Mouse (Mus musculus): ENCODE data around the gene Prkce.

Gene Prkce

DNA sequence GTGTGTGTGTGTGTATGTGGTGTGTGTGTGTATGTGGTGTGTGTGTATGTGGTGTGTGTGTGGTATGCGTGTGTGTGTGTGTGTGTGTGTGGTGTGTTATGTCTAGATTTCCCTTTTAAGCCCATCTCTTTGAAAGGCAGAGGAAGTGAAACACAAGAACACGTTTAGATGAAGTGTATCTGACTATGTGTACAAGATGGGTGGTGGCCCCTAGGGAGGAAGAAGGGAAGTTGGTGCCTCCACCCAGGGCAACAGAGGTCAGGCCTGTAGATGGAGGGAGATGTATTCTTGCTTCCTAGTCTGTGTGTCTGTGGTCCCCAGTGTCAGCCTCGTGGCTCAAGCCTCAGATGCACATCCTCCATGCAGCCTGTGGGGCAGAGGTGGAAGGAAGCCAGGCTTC is 169.5 kb downstream of the Prkce start:
- DNase-seq, result peak; percentile 54 to 76

DNA sequence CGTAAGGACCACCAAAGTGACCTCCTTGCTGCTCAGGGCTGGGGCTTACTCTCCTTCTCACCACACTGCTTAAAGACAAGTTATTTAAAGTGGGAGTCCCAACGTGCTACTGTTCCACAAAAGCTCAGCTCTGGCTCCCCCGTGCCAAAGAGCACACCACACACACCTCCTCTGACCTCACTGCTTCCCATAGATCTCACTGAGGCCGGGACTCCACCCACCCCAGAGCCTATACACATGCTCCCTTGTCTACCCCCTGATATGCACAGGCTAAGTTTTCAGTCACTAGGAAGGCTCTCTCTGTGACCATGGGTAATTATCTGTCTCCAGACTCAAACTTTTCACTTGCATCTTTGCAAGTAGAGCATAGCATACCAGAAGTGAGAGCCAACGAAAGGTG is 170.7 kb downstream of the Prkce start:
- DNase-seq, result no peak

DNA sequence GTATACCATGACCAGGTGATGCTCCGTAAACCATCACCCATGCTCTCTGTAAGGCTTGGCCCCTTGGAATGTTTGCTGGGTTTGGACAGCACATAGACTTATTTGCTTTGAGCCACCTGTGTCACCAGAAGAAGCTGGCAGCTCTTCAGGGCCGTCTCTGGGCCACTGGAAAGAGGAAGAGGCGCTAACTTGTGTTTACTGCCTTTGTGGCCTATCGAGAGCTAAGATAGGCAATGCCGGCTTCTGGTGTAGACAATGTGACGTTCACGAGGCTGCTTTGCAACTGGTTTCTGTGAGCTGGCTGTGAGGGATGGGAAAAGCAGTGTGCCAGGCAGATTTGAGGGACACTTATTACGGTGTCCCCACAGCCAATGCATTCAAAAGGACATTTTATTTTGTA is 176.4 kb downstream of the Prkce start:
- DNase-seq, result peak in 1 of 2 experiments; percentile 29

DNA sequence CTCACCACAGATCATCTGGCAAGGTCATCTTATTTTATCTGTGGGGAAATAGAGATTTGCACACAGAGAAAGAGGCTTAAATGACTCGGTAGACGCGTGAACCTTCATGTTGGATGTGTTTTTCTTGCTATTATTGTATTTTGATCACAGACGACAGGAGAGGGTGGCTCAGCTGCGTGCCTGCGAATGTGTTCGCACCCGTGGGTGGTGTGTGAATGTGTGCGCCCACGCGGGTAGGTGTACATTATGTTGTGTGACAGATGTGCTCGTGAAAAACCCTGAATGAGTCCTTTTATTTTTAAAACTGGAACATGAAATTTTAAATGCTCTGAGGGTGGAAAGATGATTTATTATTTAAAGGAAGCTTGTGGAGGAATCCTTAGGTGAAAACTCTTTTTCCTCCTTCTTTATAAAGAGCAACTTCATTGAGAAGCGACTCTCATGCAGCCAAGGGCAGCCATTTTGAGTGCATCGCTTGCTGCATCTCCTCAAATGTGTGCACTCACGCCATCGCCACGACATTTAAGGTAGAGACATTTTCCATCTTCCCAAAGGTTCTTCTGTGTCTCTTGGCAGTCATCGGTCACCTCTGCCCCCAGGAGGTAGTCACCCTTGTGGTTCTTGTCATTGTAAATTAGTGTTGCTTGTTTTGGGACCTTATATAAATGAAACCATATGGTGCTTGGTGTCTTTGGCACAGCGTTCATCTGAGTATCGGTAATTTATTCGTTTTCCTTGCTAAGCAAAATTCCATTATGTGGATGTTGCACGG is 177.8 kb downstream of the Prkce start:
- DNase-seq, result no peak

DNA sequence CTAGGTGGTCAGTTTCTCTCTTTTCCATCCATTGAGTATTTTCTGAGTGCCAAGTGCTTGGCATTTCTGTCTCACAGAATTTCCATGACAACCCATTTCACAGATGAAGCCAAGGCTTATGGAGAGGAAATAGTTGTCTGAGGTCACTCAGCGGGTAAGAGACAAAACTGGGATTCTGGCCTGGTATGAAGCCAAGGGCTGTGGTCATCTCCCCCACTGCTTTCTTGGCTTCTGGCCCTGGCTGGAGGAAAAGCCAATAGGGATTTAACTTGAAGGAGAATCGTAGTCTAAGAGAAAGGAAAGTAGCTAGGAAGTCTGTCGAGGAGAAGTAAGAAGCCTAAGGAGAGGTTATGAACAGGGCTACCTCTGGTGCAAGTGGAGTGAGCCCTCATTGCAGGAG is 182.7 kb downstream of the Prkce start:
- peak; percentile 81 to 84 for DNase-seq

DNA sequence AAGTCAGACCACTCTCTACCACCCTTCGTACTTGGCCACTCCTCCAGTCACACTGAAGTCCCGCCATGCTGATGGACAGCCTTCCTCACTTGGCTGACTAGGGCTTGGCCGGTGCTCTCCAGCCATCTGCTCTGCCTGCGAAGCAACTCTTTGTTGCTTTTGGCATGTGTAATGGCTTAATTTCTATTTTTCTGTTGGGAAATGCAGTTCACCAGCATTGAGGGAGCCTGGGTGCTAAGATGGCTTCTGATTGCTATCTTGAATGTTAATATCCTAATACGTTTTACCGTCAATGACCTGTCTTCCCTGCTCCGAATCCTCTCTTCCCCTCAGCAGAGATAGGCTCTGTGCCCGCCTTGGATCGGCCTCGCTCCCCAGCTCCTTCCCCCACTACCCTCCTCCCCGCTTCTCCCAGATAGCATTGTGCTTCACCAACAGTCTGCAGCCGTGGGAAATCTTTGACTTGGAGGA is 183.2 kb downstream of the Prkce start:
- peak; percentile 41 to 69 for DNase-seq

DNA sequence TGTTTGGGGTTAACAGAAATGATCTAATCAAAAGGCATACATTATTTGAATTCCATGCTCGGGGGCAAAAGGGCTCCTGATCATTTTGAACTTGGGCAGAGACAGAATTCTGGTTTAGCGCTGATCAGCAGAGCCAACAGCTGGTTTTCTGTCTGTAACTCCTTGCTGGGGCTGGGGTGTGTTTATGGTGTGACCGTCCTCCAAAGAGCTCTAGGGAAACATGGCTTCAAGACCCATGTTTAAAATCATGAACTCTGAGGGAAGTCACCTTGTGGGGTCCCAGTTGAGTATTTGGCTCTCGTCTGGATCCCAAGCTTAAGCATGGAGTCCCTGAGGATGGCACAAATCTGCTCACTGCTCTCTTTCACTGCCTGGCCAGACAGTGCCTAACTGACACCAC is 183.7 kb downstream of the Prkce start:
- peak in 1 of 2 experiments; percentile 31 for DNase-seq

DNA sequence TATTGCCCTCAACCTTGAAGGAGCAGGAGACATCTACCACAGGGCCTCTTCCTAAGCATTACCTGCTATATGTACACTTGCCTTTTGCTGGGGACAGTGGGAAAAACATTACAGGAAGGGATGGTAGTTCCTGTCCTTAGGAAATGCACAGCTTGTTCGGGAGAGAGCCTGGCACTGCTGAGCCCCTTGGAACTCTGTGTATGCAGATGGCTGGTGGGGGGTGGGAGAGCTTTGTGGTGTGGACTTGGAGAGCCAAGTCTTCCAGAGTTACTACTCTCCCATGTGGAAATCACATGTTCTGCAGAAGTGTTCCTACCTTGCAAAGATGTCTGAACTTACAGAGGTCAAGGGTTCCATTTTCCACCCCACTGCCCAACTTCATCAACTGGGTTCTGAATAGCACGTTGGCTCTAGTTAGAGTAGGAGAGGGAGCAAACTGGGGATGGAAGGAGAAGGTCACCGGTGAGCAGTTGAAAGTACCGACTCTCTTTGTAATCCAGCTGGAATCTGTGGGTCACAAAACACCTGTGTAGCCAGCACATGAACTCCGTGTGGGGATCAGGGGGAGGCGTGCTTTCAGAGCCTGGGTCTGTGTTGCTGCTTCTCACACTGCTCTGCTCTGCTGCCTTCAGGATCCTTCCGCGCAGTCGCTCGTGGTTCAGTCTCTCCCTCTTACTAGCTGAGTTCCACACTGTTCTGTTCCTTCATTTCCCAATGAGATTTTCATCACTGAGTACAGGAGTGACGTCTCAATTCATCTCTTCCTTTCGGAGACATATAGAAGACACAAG is 184.9 kb downstream of the Prkce start:
- peak in 1 of 2 experiments; percentile 18 for DNase-seq

DNA sequence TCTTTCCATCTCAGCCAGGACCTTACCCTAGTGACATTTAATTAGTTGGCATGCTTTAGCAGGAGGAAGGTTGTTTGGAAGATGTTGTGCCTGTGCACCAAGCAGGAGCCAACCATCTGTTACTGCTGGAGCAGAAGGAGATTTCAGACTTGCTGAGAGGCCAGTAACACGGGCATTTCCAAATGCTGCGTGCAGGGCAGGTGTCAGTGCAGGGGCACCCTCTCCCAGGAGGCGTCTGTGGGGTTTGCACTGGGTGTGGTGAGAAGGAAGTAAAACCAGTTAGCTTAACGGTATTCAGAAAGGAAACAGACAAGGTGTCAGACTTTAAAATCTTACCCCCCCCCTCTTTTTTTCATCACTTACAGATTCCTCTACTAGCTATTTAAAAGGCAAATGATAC is 186.1 kb downstream of the Prkce start:
- DNase-seq, result peak in 1 of 2 experiments; percentile 55

DNA sequence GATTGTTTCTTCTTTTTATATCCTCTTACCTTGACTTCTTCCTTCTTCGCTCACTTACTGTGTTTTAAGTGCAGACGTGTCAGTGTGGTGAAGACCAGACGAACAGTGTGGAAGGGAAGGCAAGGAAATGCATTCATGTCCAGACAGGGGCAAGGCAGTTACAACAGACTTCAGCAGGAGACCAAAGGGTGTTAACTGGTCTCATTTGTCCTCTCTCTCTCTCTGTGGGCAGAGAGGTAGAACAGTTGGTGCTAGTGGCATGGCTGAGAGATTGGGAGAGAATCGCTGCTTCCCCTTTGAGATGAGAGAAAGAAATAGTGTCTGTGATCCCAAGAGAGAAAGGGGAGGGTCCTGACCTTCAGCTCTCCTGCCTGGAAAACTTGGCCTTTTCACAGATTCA is 186.5 kb downstream of the Prkce start:
- DNase-seq, result no peak

DNA sequence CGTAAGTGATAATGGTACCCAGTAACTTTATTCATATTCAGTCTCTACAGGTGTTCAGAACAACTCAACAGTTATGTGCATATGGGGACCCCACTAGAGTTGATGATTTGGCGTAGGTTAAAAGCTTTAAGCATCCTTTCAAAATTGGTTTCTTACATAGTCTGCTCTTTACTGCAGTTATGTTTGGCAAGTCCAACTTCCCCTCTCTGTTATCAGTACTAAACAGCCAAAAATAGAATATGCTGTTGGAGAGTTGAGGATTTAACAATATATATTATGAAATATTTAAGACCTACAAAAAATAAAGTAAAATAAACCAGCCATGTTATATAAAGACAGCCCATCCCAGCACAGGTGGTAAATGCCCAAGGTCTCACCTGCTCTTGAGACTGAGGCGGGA is 187.3 kb downstream of the Prkce start:
- DNase-seq, result no peak

DNA sequence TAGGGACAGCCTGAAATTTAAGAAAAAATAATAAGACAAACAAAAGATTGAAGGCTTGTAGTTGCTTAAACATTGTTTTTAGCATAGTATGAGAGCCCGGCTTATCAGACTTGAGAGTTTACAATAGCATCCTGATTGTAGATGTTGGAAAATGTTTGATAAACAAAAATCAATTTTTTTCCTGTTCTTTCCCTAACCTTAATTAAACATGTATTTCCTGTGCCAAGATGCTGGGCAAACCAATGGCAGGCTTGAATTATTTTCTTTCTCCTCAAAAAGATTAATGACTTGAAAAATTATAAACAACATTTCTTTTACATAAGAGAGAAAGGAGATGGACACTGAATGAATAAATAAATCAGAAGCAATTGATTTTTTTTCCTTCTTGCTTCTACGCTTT is 187.7 kb downstream of the Prkce start:
- no peak for DNase-seq

DNA sequence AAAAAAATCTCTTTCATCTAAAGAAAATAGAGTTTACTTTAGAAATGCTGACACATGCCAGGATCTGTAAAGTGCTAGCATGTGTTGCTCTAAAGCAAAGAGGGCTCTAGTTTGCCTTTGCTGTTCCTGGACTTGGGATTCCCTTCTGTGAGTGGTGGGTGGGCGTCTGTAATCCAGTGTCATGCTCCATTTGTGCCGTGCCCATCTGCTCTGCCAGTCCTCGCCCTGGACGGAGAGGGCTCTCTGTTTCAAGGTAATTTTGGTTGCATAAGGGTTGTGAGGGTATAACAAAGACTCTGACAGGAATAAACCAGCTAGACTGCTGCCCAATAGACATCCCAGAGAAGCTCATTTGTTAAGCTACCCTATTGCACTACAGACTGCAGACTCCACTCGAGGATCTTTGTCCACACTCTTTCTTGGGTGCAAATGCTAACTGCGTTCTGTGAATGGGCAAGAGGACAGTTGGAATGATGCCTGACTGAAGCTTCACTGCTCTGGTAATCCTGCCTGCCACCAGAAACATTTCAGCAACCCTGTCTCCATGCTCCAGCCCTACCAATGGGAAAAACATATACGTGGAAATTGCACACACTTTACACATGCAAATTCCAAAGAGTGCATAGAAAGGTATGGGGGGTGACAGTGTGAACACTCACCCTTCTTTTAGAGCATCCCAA is 188.3 kb downstream of the Prkce start:
- DNase-seq, result peak in 1 of 2 experiments; percentile 13

DNA sequence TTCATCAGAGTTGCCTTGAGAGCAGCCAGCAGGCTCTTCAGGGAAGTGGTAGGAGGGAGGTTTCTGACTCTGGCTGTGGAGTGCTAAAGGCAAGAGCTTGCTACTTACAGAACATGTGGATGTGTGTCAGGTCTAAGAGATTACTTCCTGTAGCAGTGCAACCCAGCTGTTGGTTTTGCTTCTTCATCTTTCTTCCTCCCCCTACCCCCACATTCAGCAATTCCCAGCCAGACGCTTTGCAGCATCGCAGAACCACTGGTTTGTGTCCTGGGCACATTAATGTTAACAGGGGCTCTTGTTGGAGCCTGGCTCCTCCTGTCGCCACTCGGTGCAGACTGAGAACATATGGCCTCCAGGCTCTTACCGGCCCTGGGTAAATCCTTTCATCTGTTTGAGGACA is 190.8 kb downstream of the Prkce start:
- peak in 1 of 2 experiments; percentile 14 for DNase-seq

DNA sequence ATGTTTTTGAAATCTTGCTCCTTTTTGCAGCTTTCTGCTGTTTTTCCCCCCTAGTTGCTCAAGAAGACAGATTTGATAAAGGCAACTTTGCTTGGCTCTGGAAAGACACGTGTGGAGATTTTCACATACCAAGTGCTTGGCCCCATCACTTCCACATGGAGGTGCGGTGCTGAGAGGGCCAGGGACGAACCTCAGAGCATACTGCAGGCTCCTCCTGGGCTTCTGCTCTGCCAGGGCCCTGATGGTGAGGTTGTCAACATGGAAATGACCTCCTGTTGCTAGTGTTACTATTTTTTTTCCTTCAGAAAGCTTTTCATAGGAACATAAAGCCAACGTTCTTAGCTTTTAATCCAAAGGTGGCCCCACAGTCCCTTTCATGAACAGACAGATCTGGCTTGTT is 191.3 kb downstream of the Prkce start:
- DNase-seq, result peak in 1 of 2 experiments; percentile 13

DNA sequence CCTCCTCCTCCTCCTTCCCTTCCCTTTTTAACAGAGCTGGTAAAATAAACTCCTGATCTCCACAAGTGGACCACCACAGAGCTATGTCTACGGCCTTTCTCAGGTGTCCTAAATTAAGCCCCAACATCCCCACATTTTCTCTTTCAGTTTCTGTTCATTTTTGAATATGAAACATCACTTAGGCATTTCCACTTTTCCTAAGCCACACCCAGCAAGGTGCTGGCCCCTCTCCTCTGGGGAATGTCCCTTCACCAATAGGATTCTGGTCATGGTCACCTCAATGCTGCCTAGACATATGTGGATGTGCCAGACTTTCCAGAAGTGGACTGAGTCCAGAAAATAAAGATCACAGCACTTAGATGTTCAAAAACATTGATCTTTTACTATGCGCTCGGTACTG is 193.3 kb downstream of the Prkce start:
- no peak for DNase-seq

DNA sequence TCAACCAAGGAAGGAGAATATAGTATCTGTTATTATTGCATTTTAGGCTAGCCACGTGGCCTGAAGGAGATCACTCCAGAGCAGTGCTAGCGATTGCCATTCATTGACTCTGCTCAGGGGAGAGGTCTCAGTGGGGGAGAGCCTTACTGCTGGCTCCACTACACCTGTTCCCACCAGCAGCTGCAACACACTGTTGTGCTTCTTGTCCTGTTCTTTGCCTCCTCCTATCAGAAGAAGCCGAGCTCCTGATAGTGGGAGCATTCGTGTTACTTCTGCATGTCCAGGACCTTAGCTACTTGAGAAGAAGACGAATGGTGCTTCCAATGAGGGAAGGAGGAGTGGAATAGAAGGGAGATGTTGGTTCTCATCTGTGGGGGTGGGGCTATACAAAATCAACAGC is 195.8 kb downstream of the Prkce start:
- no peak for DNase-seq

DNA sequence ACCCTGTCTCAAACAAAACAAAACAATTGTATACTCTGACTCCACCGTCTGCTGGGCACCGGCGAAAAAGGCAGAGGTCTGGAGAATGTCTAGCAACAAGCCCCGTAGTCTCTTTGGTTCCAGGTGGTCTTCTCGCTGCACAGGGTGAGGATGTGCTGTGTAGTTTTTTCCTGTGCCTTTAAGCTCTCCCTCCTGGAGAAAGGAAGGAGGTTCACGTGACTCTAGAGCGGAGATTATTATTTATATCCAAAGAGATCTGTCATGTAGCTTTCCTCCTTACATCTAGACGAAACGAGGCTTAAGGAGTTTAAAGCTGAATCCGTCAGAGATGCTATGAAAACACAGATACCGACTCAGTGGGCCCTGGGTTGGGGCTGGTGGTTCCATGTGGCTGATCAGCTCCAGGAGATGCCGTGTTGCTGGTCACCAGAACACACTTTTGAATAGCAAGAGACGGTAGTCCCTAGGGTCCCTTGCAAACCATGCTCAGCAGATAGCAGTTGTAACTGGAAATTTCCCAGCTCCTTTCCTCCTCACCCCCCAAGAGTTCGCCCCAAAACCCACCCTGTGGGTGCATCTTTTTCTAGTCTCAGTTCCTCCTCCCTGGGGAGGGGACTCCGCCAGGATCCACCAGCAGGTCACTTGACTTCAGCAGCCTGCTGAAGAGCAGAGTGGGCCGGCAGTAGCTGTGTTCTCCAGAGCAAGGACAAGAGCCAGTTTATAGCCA is 196.9 kb downstream of the Prkce start:
- no peak for DNase-seq

DNA sequence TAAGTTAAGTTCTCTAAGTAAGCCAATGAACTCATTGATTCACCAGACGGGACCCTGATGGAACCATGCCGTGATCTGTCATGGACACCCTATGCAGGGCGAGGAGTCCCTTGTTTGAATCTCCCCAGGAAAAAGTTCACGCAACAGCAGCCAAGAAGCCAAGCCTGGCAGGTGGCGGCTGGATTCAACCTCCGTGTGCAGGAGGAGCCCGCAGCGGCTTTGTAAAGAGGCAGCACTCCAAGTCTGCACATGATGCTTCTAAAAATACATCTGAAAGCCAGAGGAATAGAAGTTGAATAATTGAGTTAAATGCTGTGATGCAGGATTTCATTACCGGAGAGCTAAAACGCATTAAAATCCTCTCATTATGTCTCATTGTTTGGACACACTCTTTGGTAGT is 199.3 kb downstream of the Prkce start:
- no peak for DNase-seq

DNA sequence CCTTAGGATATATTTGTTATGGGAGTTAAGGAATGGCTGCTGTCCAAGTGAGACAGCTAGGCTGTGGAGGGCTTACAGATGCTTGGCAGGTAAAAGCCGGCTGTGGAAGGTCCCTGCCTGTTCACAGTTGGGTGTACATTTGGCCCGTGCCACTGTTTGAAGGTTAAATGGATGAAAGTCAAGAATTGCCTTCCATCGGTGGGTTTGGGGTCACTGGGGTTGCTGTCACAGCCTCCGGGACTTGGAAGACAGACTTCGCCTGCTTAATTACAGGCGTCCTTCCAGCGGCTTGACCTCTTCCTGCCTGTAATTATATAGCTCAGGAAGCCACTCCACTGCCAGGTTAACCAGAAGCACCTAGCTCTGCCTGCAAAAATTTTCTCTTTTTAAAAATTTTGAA is 200.1 kb downstream of the Prkce start:
- DNase-seq, result no peak

DNA sequence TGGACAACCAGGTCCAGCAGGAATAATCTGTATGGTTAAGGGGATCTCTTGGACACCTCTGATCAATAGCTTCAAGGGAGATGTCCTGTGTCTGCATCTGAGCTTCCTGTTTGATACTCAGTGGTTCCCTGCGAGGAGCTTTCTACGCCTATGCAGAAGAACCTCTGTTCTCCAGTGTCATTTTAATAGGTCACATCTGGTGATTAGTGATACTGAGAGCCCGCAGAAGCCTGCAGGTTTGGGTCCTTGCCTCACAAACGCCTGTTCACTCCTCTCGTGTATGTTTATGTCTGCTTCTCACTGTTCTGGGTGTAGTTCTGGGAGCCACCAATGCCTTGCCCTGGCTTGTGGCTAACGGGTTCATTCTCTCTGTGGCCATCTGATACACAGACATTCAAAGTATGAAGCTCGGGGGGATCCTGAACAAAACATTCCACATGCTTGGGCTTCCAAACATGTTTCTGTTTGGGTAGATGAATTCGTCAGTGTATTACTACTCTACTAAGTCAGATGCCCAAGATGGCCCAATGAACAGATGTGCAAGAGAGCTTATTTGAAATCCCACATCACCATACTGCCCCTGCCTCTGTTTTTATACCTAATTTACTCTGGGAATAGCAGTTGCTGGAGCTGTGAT is 202.6 kb downstream of the Prkce start:
- DNase-seq, result peak in 1 of 2 experiments; percentile 8

DNA sequence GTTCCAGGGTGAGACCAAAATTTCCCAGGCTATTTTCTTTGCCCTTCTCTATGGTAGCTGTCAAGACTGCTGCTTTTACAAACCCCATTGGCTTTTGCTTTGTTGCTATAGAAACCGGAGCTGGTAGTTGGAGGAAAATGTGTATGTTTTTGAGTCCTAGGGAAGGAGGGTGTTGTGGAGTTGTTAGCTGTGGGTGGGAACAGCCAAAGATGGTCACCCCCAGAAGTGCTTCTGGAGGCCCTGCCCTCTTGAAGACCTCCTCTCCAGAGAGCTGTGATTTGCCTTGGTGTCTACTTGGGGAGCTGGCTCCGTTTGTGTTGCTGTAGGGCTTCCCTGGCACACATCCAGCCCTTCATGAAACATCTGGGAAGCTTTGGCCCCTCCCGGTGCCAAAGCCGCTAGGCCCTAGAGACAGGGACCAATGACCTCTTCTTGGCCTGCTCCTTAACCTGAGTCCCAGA is 203.5 kb downstream of the Prkce start:
- DNase-seq, result peak; percentile 43 to 64
